Mouse (Mus musculus) embryonic facial prominence, embryonic 11.5 days (tissue): Measurements from ENCODE around the gene Msgn1. TPM values are rescaled to one million over a fixed set of nuclear protein-coding genes. Genes with fewer than 3 reads are reported as not detected.

ENCODE experiments used
- ATAC-seq: fragments of 200-750 bp; cut with Nextera tagmentation; replicated peaks from 2 replicates; pipeline ENCODE4 v1.8.0; 2017; ENCODE audit warnings: low read depth; ENCODE audit not compliant: insufficient number of reproducible peaks, low FRiP score, low TSS enrichment
- DNase-seq: peaks from one replicate; pipeline ENCODE4 v3.0.0-alpha.2; 2015; ENCODE audit warnings: low spot score
- H3K27ac ChIP-seq: fragments of 300-500 bp; sonication (generic); replicated peaks from 2 replicates; pipeline ENCODE4 v1.5.1; 2014; ENCODE audit warnings: mild to moderate bottlenecking, low read depth, low read length, control low read depth
- H3K27me3 ChIP-seq: fragments of 300-500 bp; sonication (generic); 2 replicates; pipeline ENCODE4 v1.6.1; 2014; ENCODE audit warnings: mild to moderate bottlenecking, low read length, moderate library complexity, mixed read lengths; ENCODE audit not compliant: control insufficient read depth, insufficient read depth
- H3K36me3 ChIP-seq: fragments of 300-500 bp; sonication (generic); replicated peaks from 2 replicates; pipeline ENCODE4 v1.6.1; 2014; ENCODE audit warnings: low read depth, mild to moderate bottlenecking, low read length, moderate library complexity, mixed read lengths; ENCODE audit not compliant: control insufficient read depth, insufficient read depth
- H3K4me1 ChIP-seq: fragments of 300-500 bp; sonication (generic); 2 replicates; pipeline ENCODE4 v1.6.1; 2014; ENCODE audit warnings: low read length, mixed read lengths; ENCODE audit not compliant: control insufficient read depth, insufficient read depth
- H3K4me2 ChIP-seq: fragments of 300-500 bp; sonication (generic); 2 replicates; pipeline ENCODE4 v1.6.1; 2014; ENCODE audit warnings: low read depth, mild to moderate bottlenecking, control low read depth, low read length, moderate library complexity
- H3K4me3 ChIP-seq: fragments of 300-500 bp; sonication (generic); 2 replicates; pipeline ENCODE4 v1.5.1; 2014; ENCODE audit warnings: low read depth, low read length, control low read depth
- H3K9ac ChIP-seq: fragments of 300-500 bp; sonication (generic); replicated peaks from 2 replicates; pipeline ENCODE4 v1.6.1; 2014; ENCODE audit warnings: mild to moderate bottlenecking, control low read depth, low read length
- H3K9me3 ChIP-seq: fragments of 300-500 bp; sonication (generic); replicated peaks from 2 replicates; pipeline ENCODE4 v1.6.1; 2016; ENCODE audit warnings: mild to moderate bottlenecking, low read length, inconsistent platforms, mixed read lengths; ENCODE audit not compliant: control insufficient read depth
- WGBS: fragments of 180-500 bp; shearing (Covaris S2); extraction: QIAGEN DNeasy Blood & Tissue Kit; methylation state at CpG from one replicate; pipeline ENCODE4 v1.1.7; 2014; 5-methylcytosine and 5-hydroxymethylcytosine counted together
- polyA plus RNA-seq: library from polyadenylated mRNA; unstranded; fragments of >200 nt; fragmentation: Nextera tagmentation; extraction: Ambion mirVana; gene quantifications from 2 replicates; pipeline ENCODE4 v1.2.1, GENCODE M21; 2014

Msgn1 gene
- not detected in 2 replicates for polyA plus RNA-seq

DNA sequence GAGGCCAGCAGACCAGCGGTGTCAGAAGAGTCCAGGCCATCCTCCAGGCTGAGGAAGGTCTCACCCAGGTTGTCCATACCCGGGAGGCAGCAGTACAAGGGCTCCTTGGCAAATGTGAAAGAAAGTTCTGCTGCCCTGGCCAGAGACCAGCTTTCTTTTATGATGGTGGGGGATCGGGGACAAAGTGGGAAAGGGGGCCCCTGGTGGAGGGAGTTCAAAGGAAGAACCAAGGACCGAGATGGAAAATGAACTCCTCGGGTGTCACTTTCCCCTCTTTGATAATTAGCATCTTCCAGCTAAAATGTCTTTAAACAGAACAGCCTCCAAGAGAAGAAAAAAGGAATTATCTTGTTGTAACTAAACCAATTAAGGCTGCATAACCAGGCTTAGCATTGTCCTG lies at the start of gene Msgn1:
Msgn1 (minus strand) TSS at position 101 of the 400 bp plus-strand sequence.
- DNase-seq (no peak), ATAC-seq (no peak)
- H3K4me1 ChIP-seq, result no peaks in the 10 kb centered on the region
- no peak within 1 kb of the TSS for H3K27ac ChIP-seq
- WGBS, result 50% methylated on average over 5 of the region's 5 CpGs
- H3K4me2 ChIP-seq, result no peak within 1 kb of the TSS
- H3K4me3 ChIP-seq, result no peak within 1 kb of the TSS
- H3K27me3 ChIP-seq, result no peaks in the 10 kb centered on the region
- H3K36me3 ChIP-seq, result no peaks in the 10 kb centered on the region
- H3K9me3 ChIP-seq, result no peaks in the 10 kb centered on the region
- no peak within 1 kb of the TSS for H3K9ac ChIP-seq

DNA sequence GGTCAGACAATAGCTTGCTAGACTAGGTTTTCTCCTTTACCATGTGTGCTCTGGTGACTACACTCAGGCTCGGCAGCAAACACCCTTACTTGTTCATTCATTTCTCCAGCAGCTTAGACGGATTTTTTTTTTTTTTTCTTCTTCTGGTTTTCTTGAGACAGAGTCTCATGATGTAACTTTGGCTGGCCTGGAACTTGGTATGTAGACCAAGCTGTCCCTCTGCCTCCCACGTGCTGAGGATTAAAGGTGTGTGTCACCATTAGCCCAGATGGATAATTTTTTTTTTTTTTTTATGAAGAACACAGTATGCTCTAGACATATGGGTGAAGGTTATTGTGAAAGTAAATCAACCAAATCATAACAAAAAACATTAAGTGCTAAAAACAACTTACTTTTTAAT lies 41.5 kb upstream of the Msgn1 start:
- no peak for ATAC-seq
- no peaks in the 10 kb centered on the region for H3K36me3 ChIP-seq
- H3K9ac ChIP-seq, result no peak overlapping the region
- no peaks in the 10 kb centered on the region for H3K9me3 ChIP-seq
- H3K4me1 ChIP-seq, result no peaks in the 10 kb centered on the region
- no peak overlapping the region for H3K27ac ChIP-seq
- DNase-seq, result no peak
- WGBS, result 73% methylated on average over 3 of the region's 3 CpGs
- H3K4me2 ChIP-seq, result no peak overlapping the region
- H3K4me3 ChIP-seq, result no peak overlapping the region
- no peaks in the 10 kb centered on the region for H3K27me3 ChIP-seq

DNA sequence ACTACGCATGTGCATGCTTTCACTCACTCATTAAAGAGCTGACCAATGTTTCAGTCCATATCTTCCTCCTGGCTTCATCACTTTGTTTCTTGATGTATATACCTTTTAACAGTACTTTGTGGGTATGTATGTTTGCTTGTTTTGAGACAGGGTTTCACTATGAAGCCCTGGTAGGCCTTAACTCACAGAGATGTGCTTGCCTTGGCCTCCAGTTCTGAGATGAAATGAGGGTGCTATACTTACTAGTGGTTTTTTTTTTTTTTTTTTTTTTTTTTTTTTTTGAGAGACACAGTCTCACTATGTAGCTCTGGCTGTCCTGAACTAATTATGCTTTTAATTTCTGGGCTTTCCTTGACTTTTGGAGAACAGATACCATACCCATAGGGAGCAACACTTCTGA lies 38.7 kb upstream of the Msgn1 start:
- ATAC-seq (no peak), DNase-seq (no peak)
- Histone ChIP-seq H3K36me3 (no peaks in the 10 kb centered on the region), H3K4me1 (no peaks in the 10 kb centered on the region), H3K4me3 (no peak overlapping the region), H3K9ac (no peak overlapping the region), H3K27ac (no peak overlapping the region), H3K4me2 (no peak overlapping the region), H3K27me3 (no peaks in the 10 kb centered on the region), H3K9me3 (no peaks in the 10 kb centered on the region)
- 97% methylated on average over 1 of the region's 1 CpGs for WGBS

- DNase-seq (no peak), ATAC-seq (no peak)
- no peaks in the 10 kb centered on the region for H3K4me1 ChIP-seq
- H3K9me3 ChIP-seq, result no peaks in the 10 kb centered on the region
- H3K4me2 ChIP-seq, result no peak overlapping the region
- no peaks in the 10 kb centered on the region for H3K27me3 ChIP-seq
- H3K9ac ChIP-seq, result no peak overlapping the region
- H3K27ac ChIP-seq, result no peak overlapping the region
- 80% methylated on average over 2 of the region's 2 CpGs for WGBS
- no peak overlapping the region for H3K4me3 ChIP-seq
- H3K36me3 ChIP-seq, result no peaks in the 10 kb centered on the region
Measured at GRCm38 (mm10) chr12:11235996-11236395, 27.2 kb upstream of the Msgn1 start.

GRCm38 (mm10) chr12:11230267-11230666 lies 21.5 kb upstream of the Msgn1 start:
- DNase-seq (no peak), ATAC-seq (no peak)
- H3K27me3 ChIP-seq, result no peaks in the 10 kb centered on the region
- H3K4me1 ChIP-seq, result no peaks in the 10 kb centered on the region
- H3K4me3 ChIP-seq, result no peak overlapping the region
- no peak overlapping the region for H3K9ac ChIP-seq
- 77% methylated on average over 2 of the region's 2 CpGs for WGBS
- no peaks in the 10 kb centered on the region for H3K9me3 ChIP-seq
- H3K36me3 ChIP-seq, result no peaks in the 10 kb centered on the region
- no peak overlapping the region for H3K27ac ChIP-seq
- no peak overlapping the region for H3K4me2 ChIP-seq

GRCm38 (mm10) chr12:11226529-11227268 lies 17.9 kb upstream of the Msgn1 start:
- Histone ChIP-seq H3K36me3 (no peaks in the 10 kb centered on the region), H3K9ac (no peak overlapping the region), H3K4me1 (no peaks in the 10 kb centered on the region), H3K9me3 (no peaks in the 10 kb centered on the region), H3K4me2 (no peak overlapping the region), H3K27ac (no peak overlapping the region), H3K4me3 (no peak overlapping the region), H3K27me3 (no peaks in the 10 kb centered on the region)
- no peak for ATAC-seq
- DNase-seq, result no peak
- 79% methylated on average over 5 of the region's 5 CpGs for WGBS

DNA sequence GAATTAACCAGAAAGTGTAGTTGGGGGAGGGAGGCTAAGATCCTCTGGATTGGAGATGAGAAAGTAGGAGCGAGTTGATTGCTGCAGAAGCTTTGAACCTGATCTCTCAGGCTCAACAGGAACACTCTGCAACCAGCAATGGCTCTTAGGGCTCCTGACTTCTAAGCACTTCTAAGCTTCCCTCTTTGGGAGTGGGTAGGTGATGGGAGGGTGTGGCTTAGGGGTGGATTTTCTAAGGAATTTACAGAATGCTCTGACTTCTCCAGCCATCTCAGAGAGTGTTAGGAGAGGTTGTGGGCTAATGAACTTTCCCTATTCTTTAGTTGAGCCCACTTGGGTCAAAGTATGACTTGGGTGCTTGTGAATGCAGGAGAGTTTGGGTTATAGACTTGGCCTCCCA lies 17.4 kb upstream of the Msgn1 start:
- H3K27ac ChIP-seq, result no peak overlapping the region
- DNase-seq, result no peak
- WGBS, result 5% methylated on average over 1 of the region's 1 CpGs
- no peaks in the 10 kb centered on the region for H3K36me3 ChIP-seq
- H3K4me2 ChIP-seq, result no peak overlapping the region
- H3K9me3 ChIP-seq, result no peaks in the 10 kb centered on the region
- H3K4me1 ChIP-seq, result no peaks in the 10 kb centered on the region
- H3K27me3 ChIP-seq, result no peaks in the 10 kb centered on the region
- H3K9ac ChIP-seq, result no peak overlapping the region
- H3K4me3 ChIP-seq, result no peak overlapping the region
- no peak for ATAC-seq

GRCm38 (mm10) chr12:11224722-11225121 lies 15.9 kb upstream of the Msgn1 start:
- WGBS, result 8% methylated on average over 5 of the region's 5 CpGs
- no peak for ATAC-seq

More at GRCm38 (mm10) chr12:11224722-11225121, 15.9 kb upstream of the Msgn1 start:
- no peak for DNase-seq
- Histone ChIP-seq H3K4me1 (no peaks in the 10 kb centered on the region), H3K9me3 (no peaks in the 10 kb centered on the region), H3K36me3 (no peaks in the 10 kb centered on the region), H3K4me3 (no peak overlapping the region), H3K27ac (no peak overlapping the region), H3K9ac (no peak overlapping the region), H3K4me2 (no peak overlapping the region), H3K27me3 (no peaks in the 10 kb centered on the region)
